Mouse (Mus musculus) brain, embryonic 14.5 days (tissue): ENCODE measurements around the gene Fbxl14.

Experiments used
- CTCF ChIP-seq: fragments of 200-500 bp; IDR thresholded peaks from 2 replicates; pipeline ENCODE4 v1.5.1; 2012; ENCODE audit warnings: inconsistent platforms, mild to moderate bottlenecking, moderate library complexity, borderline replicate concordance; ENCODE audit not compliant: insufficient read depth, insufficient read length; ENCODE audit errors: extremely low read depth
- POLR2A ChIP-seq: fragments of 200-500 bp; IDR thresholded peaks from 2 replicates; pipeline ENCODE4 v1.6.1; 2012; ENCODE audit warnings: mild to moderate bottlenecking, inconsistent platforms, borderline replicate concordance; ENCODE audit not compliant: poor library complexity, insufficient read depth, insufficient read length, severe bottlenecking; ENCODE audit errors: extremely low read depth

- TF ChIP-seq CTCF (no peak), POLR2A (no peak; the same call in none of the 2 replicates)
Measured at GRCm38 (mm10) chr6:119479343-119479875, at the start of gene Fbxl14.
